Mouse (Mus musculus): Measurements from ENCODE around the gene Ralbp1.

DNA sequence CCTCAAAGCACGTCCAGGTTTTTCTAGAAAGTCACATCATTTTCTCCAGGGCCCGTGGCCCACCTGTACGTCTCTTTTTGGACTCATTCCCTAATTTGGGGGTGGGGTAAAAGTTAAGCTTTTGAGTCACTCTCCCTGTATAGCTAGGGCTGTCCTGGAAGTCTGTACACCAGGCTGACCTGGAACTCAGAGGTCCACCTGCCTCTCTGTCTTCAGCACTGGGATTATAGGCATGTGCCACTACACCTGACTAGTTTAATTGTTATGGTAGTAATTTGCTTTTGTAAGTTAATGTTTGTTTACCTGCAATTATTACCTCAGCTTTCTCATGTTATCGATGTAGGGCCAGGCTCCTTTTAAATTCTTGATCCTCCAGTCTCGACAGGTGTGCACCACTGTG is 63.2 kb downstream of the Ralbp1 start:
- TF ChIP-seq CTCF (IDR thresholded peaks at IDR 0.05; ENCODE audit: control insufficient read depth, insufficient read depth, insufficient read length) (no peak), CEBPB (IDR thresholded peaks at IDR 0.05; ENCODE audit: low read depth) (no peak), USF1 (IDR thresholded peaks at IDR 0.05; ENCODE audit: low read depth) (no peak), FOSL1 (IDR thresholded peaks at IDR 0.05; ENCODE audit: insufficient read depth, low read length, poor library complexity, severe bottlenecking) (no peak), MAX (IDR thresholded peaks at IDR 0.05) (no peak)
